8 mouse cellular contexts compared by ENCODE assay signal in genomic region chr3:22076936-22077656, GRCm38 (mm10). TPM values are rescaled to one million over a fixed set of nuclear protein-coding genes. Genes with fewer than 3 reads are reported as not detected.
DNase-seq lines count a peak whose midpoint lies in the region; ATAC-seq and TF ChIP-seq lines count a peak whose summit lies in the region.

No protein-coding gene starts in this region.

- under 1% methylated on average over 34 of the region's 64 CpGs for WGBS in liver, postnatal 0 days (ENCODE audit: insufficient replicate concordance)
- WGBS in neural tube, embryonic 12.5 days: under 1% methylated on average over 60 of the region's 64 CpGs

- no peaks in the 10 kb centered on the region for H3K9me3 ChIP-seq in liver, postnatal 0 days (ENCODE audit: low read length)
- H3K9me3 ChIP-seq in neural tube, embryonic 12.5 days: no peaks in the 10 kb centered on the region

- TF ChIP-seq EP300 in liver, postnatal 0 days (IDR thresholded peaks at IDR 0.05; ENCODE audit: low read depth): no peak

- peak overlapping the region; percentile 75 for H3K4me3 ChIP-seq in brown adipose tissue, adult 24 weeks (ENCODE audit: insufficient read depth, low read depth, low read length)
- H3K4me3 ChIP-seq in liver, postnatal 0 days (ENCODE audit: low read depth, low read length): peak overlapping the region; percentile 96
- H3K4me3 ChIP-seq in neural tube, embryonic 12.5 days: peak overlapping the region; percentile 98

- H3K27ac ChIP-seq in brown adipose tissue, adult 24 weeks (replicated peaks; ENCODE audit: low read depth, low read length): peak overlapping the region; percentile 67
- H3K27ac ChIP-seq in liver, postnatal 0 days (ENCODE audit: low read depth): peak overlapping the region; percentile 99
- peak overlapping the region; percentile 98 for H3K27ac ChIP-seq in neural tube, embryonic 12.5 days

- H3K4me2 ChIP-seq in liver, postnatal 0 days (ENCODE audit: low read depth, low read length): peak overlapping the region; percentile 87
- H3K4me2 ChIP-seq in neural tube, embryonic 12.5 days (replicated peaks): peak overlapping the region; percentile 75

- H3K9ac ChIP-seq in liver, postnatal 0 days (replicated peaks): peak overlapping the region; percentile 98
- H3K9ac ChIP-seq in neural tube, embryonic 12.5 days: peak overlapping the region; percentile 92

- no peaks in the 10 kb centered on the region for H3K36me3 ChIP-seq in liver, postnatal 0 days (replicated peaks; ENCODE audit: insufficient read depth, low read length)
- H3K36me3 ChIP-seq in neural tube, embryonic 12.5 days: no peaks in the 10 kb centered on the region

- intact Hi-C loops in gastrocnemius, postnatal 36 days (cut with DNase I): loop anchor here (1.0 to 2.0 kb wide), 4 partner anchors 90 to 141 kb away; no protein-coding TSS in a partner anchor

- H3K27me3 ChIP-seq in liver, postnatal 0 days (ENCODE audit: insufficient read depth, low read length): no peaks in the 10 kb centered on the region
- no peaks in the 10 kb centered on the region for H3K27me3 ChIP-seq in neural tube, embryonic 12.5 days (replicated peaks)

- H3K4me1 ChIP-seq in brown adipose tissue, adult 24 weeks (ENCODE audit: control insufficient read depth, insufficient read depth, insufficient read length, low read length): peaks cover 18% of the 10 kb centered on the region
- peaks cover 37% of the 10 kb centered on the region for H3K4me1 ChIP-seq in liver, postnatal 0 days (ENCODE audit: insufficient read depth)
- H3K4me1 ChIP-seq in neural tube, embryonic 12.5 days: peaks cover 21% of the 10 kb centered on the region

- TF ChIP-seq CTCF in liver, postnatal 0 days (IDR thresholded peaks at IDR 0.05; ENCODE audit: low read depth): no peak

- DNase-seq in gastrocnemius, postnatal 36 days: peak; percentile 19 to 55
- no peak for DNase-seq in gastrocnemius, postnatal 10 days
- peak; percentile 70 to 76 for DNase-seq in B cell, adult 2 months
- DNase-seq in liver, postnatal 0 days: peak; percentile 62
- no peak for DNase-seq in cerebellum, adult 8-10 months

- ATAC-seq in hematopoietic stem cell, adult 5-6 weeks (replicated peaks in 1 of 2; ENCODE audit: insufficient read depth in 1 of 2, low FRiP score in 2 of 2, low TSS enrichment in 1 of 2, low read depth in 1 of 2, poor library complexity in 2 of 2, severe bottlenecking in 2 of 2): peak; percentile 46 to 49
- ATAC-seq in liver, postnatal 0 days: peak; percentile 24
- ATAC-seq in neural tube, embryonic 12.5 days (ENCODE audit: low FRiP score, low read depth): peak; percentile 77

RNA-seq across cellular contexts. Expression of gene Tbl1xr1, which starts 0.6 kb away (rescaled TPM):
- 10 to 100 TPM; 48.8 to 50.6 TPM for total RNA-seq in gastrocnemius, postnatal 36 days (2021)
- 10 to 100 TPM; 59.3 to 66.0 TPM for total RNA-seq in gastrocnemius, postnatal 10 days (2021)
- 7.1 and 21.8 TPM in 2 replicates for polyA plus RNA-seq in brown adipose tissue, adult 24 weeks (2012; ENCODE audit: insufficient read depth, insufficient read length, missing spikeins)
- total RNA-seq in hematopoietic stem cell, adult 5-6 weeks (2017): 76.1 and 86.5 TPM in 2 replicates
- polyA plus RNA-seq in liver, postnatal 0 days (2015; fragmentation: Nextera tagmentation; extraction: Ambion mirVana): 8.8 and 9.8 TPM in 2 replicates
- polyA plus RNA-seq in neural tube, embryonic 12.5 days (2016; fragmentation: Nextera tagmentation; extraction: Ambion mirVana): 24.9 and 26.9 TPM in 2 replicates

Comparison
In these comparisons a context has a peak if more than half of its experiments do, and no peak if none do; other contexts are left out.
1. DNase-seq: peak in gastrocnemius, postnatal 36 days (2 of 2), B cell, adult 2 months (2 of 2) and liver, postnatal 0 days (single experiment); none in gastrocnemius, postnatal 10 days (single experiment) and cerebellum, adult 8-10 months (single experiment).
2. ATAC-seq: peak in every context shown above with its lines; median percentile 77 in neural tube, embryonic 12.5 days; 48 in hematopoietic stem cell, adult 5-6 weeks; 24 in liver, postnatal 0 days.
3. Peak in every context shown above with its lines, with median percentiles within 50 percentile points of each other: H3K27ac ChIP-seq and H3K4me3 ChIP-seq.